Mouse (Mus musculus): Measurements from ENCODE around the gene Adora2a. TPM values are rescaled to one million over a fixed set of nuclear protein-coding genes. Genes with fewer than 3 reads are reported as not detected.
"Not testable (repeated sequence)": the region's sequence is repeated elsewhere in the genome, so short reads cannot be mapped to it uniquely, and the experiment has no call there.

The Adora2a gene
- total RNA-seq (2021), result 1 to 10 TPM; 1.8 to 4.3 TPM
- long read RNA-seq, experiment 1, transcript Adora2a-201 (3 exons, 2,596 nt), result major isoform, 8 of 10 reads
- long read RNA-seq, experiment 1, partial matches to known transcripts, result 0 of 10 reads
- long read RNA-seq, experiment 1, other reads (novel, unspliced or antisense), result 2 of 10 reads
- long read RNA-seq, experiment 2, partial matches to known transcripts, result 1 of 4 reads
- long read RNA-seq, experiment 2, other reads (novel, unspliced or antisense), result 2 of 4 reads

DNA sequence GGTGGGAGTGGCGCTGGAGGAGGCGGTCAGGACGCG, at the start of gene Adora2a:
Adora2a (plus strand) TSS at position 6 of the 36 bp plus-strand sequence.
- no peak for DNase-seq (ENCODE audit: low spot score in 2 of 2)

DNA sequence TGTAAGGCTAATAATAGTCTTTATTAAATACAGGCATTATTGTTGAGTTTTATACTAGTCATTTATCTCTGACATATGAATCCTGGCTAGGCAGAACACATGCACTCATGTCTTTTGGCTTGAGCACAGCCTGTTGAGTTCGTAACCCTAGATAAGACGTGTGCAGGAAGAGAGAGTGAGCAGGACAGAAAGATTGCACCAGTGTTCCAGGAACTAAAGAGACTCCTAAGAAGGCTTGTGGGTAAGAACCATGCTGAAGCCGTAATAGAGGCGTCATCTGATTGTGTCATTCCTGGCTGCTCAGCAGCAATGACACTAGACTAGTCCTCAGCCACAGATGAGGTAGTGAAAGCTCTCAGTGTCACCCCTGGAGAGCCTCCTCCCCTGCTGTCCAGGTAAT, 43.7 kb upstream of the Adora2a start:
- no peak for DNase-seq (ENCODE audit: low spot score in 2 of 2)

DNA sequence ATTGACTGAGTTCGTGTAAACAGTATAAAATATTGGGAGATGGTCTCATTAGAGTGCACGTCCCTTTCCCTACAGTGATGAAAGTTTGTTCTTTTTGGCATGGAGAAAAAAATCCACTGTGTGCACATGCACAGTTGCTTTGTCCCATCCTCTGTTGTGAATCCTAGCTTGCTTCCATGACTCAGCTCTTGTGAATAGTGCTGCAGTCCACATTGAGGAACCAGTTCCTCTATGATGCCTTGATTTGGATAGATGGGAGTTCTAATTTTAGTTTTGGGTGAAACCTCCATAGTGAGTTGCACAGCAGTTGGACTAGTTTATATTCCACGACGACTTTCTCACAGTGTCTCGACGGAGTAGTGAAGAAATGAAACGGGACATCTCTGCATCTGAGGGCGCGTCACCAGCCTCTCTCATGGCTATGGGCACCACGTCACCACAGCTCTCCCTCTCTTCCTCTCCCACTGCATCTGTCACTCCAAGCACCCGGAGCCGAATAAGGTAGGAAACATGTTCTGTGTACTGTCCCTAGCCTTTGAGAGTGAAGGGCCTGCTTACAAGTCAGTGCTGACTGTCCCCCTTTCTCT, 40.2 kb upstream of the Adora2a start:
- DNase-seq (ENCODE audit: low spot score in 2 of 2), result no peak

GRCm38 (mm10) chr10:75277501-75277900, 39.2 kb upstream of the Adora2a start:
- DNase-seq (ENCODE audit: low spot score in 2 of 2), result no peak

DNA sequence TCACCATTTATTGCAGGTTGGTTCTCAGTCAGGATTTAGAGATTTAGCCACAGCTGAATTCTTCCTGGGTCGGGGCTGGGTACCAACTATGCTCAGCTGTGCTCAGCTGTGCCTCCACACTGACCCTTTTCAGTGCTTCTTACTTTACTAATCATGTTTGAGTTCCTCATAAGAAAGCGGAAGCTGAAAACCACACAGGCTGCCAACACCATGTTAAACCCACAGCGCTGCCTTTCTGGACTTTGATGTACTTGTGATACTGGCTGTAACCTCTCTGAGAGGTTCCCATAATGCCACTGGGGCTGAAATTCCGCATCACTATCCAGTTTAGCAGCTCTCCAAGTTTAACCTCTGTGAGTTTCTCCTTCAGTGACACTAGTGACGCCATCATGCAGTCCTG, 34.0 kb upstream of the Adora2a start:
- no peak for DNase-seq (ENCODE audit: low spot score in 2 of 2)

DNA sequence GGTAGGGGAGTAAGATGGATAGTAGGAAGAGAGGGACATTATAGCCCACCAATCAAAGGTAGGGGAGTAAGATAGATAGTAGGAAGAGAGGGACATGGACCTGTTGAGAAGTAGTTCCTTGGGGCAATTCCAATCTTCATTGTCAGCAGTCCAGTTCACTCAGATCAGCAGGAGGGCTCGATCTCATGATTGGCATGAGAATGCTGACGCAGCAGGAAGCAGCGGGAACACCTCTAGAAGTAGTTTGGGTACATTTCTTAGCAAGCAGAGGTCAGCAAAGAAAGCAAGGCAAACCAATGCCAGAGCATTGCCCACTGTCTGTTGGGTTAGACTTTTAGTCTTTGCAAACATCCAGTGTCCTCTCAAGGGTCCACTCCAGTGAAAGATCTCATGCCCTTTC, 32.9 kb upstream of the Adora2a start:
- no peak for DNase-seq (ENCODE audit: low spot score in 2 of 2)

DNA sequence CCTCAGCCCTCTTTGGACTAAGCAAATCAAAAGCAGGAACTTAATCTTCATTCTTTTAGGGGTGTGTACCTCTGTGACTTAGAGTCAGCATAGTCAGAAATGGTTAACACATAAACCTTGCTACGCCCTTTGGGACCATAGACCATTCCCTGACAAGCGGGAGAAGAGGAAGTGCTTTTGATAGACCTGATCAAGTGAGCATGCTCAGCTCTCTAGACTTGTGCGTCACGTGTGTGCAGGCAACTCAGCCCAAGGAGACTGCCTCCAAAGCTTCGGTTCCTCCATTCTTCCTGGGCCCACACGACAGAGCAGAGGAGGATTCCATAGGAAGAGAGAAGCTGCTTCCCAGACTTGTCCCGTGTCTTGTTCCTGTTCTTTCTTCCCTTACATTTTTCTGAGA, 28.1 kb upstream of the Adora2a start:
- peak in 1 of 2 experiments; percentile 15 for DNase-seq (ENCODE audit: low spot score in 2 of 2)

GRCm38 (mm10) chr10:75289392-75289791, 27.3 kb upstream of the Adora2a start:
- DNase-seq (ENCODE audit: low spot score in 2 of 2), result peak in 1 of 2 experiments; percentile 8

GRCm38 (mm10) chr10:75290650-75291049, 26.0 kb upstream of the Adora2a start:
- DNase-seq (ENCODE audit: low spot score in 2 of 2), result peak in 1 of 2 experiments; percentile 2

GRCm38 (mm10) chr10:75291338-75291737, 25.3 kb upstream of the Adora2a start:
- DNase-seq (ENCODE audit: low spot score in 2 of 2), result peak in 1 of 2 experiments; percentile 3

- DNase-seq (ENCODE audit: low spot score in 2 of 2), result not testable (repeated sequence)
Measured at GRCm38 (mm10) chr10:75292206-75292605, 24.5 kb upstream of the Adora2a start.

- no peak for DNase-seq (ENCODE audit: low spot score in 2 of 2)
Measured at GRCm38 (mm10) chr10:75293288-75293687, 23.4 kb upstream of the Adora2a start.

DNA sequence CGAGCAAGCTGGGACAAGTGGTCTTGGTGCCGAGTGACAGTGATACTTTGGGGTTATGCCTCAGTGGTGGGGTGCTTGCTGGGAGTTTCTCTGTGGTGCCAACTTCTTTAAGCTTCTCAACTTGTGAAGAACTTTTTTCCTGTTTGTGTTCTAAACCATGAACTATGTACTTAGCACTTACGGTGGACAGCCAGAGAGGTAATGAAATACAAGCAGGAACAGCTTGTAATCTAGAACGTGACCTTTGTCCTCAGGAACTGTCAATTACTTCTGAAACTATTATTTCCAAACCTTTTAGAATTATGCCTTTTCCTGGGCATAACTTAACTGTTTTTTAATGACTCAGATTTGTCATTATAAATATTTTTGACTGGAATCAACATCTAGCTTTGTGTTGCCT, 22.3 kb upstream of the Adora2a start:
- DNase-seq (ENCODE audit: low spot score in 2 of 2), result no peak

- no peak for DNase-seq (ENCODE audit: low spot score in 2 of 2)
Measured at GRCm38 (mm10) chr10:75294926-75295325, 21.8 kb upstream of the Adora2a start.

GRCm38 (mm10) chr10:75298608-75299007, 18.1 kb upstream of the Adora2a start:
- DNase-seq (ENCODE audit: low spot score in 2 of 2), result no peak

- DNase-seq (ENCODE audit: low spot score in 2 of 2), result peak; percentile 71 to 73
Measured at GRCm38 (mm10) chr10:75299785-75300418, 16.8 kb upstream of the Adora2a start.

DNA sequence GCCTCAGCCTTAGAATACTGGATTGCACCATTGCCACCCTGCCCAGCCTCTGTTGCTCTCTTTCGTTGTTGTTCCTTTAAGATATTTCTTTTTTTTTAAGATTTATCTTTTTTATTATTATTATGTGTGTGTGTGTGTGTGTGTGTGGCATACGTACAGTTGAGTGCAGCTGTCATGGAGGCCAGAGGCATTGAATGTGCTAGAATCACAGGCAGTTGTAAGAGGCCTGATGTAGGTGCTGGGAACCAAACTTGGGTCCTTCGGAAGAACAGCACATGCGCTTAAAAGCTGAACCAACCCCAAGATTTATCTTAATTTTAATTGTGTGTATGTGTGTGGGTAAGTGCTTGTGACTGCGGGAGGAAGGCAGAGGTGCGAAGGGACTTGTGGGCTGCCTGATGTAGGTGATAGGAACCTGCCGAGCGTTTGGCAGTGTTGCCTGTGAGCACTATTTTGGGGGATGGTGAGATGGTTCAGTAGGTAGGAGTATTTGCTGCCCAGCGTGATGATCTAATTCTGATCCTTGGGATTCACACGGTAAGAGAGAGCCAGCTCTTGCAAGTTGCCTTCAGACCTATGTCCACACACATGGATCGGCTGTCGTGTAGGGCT, 15.4 kb upstream of the Adora2a start:
- DNase-seq (ENCODE audit: low spot score in 2 of 2), result no peak

- DNase-seq (ENCODE audit: low spot score in 2 of 2), result no peak
Measured at GRCm38 (mm10) chr10:75301937-75302336, 14.7 kb upstream of the Adora2a start.

DNA sequence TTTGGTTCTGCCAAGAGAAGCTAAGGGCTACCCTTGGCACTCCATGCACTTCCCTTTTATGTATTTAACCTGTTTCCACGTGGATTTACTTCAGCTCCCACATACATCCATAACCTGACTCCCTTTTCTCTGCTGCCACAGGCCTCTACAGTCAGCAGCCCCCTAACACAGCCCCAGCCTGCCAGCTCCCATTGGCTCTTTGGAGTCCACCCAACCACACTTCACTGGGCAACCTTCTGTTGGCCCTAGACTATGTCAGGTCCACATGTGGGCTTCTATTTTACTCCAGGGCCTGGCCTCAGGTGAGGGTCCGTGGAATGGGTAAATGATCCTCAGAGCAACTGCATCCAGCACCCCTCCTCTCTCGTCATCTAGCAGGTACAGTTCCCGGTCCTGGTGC, 14.1 kb upstream of the Adora2a start:
- no peak for DNase-seq (ENCODE audit: low spot score in 2 of 2)

- no peak for DNase-seq (ENCODE audit: low spot score in 2 of 2)
Measured at GRCm38 (mm10) chr10:75303324-75304048, 13.2 kb upstream of the Adora2a start.

DNA sequence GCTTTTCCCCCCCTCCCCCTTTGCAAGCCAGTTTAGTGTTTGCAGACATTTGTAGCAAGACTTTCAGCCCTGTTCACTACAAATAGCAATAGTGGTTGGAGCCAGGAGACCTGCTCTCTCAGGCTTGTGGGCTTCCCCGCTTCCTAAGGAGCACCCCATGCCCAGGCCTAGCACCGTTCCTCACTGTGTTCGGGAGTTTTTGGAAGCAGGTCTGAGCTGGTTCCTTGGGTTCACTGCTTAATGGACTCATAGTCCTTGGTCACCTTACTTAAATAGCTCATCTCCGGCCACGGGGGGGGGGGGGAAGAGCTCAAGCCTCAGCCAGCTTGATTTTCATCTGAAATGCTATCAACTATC, 12.7 kb upstream of the Adora2a start:
- no peak for DNase-seq (ENCODE audit: low spot score in 2 of 2)

GRCm38 (mm10) chr10:75304413-75304812, 12.3 kb upstream of the Adora2a start:
- DNase-seq (ENCODE audit: low spot score in 2 of 2), result no peak

Data from adrenal gland, adult 18-20 months (tissue).